Mouse (Mus musculus) left cerebral cortex, postnatal 25 days (tissue): ENCODE data around the gene Inpp4a. TPM values are rescaled to one million over a fixed set of nuclear protein-coding genes. Genes with fewer than 3 reads are reported as not detected.

Experiments
- DNase-seq, 2 experiments: peaks; one replicate each; pipeline ENCODE4 v3.0.0; 2022; ENCODE audit warnings: low spot score in 2 of 2, mixed read lengths in 1 of 2
- intact Hi-C: fragments of 180-260 bp; cut with DNase I; formaldehyde crosslinking; loops from one replicate; pipeline ENCODE4 v1.15.1; 2025
- total RNA-seq, 2 experiments: library from RNA; stranded (reverse); gene quantifications; 2 replicates each; pipeline ENCODE4 v1.2.3; 2021

The Inpp4a gene
- total RNA-seq, 2 experiments from 2014 or later, result 195 to 196 TPM

DNA sequence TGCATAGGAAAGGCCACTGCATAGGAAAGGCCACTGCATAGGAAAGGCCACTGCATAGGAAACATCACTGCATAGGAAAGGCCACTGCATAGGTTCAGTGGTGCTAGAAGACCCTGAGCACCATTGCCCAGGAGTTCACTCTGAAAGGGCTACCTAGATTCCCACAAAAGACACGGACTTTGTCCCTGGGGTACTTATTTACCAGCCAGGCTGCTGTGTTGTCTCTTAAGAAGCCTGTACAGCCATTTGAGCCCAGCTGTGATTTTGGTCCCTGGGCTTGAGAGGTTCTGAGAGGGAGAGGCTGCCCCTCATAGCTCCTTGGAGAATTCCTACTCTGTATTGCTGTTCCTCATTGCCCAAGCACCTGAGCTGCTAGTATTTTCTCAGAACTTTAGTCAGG, 96.8 kb downstream of the Inpp4a start:
- DNase-seq, result no peak
- intact Hi-C loops, result no loop called here

GRCm38 (mm10) chr1:37398961-37399360, 99.3 kb downstream of the Inpp4a start:
- DNase-seq, result no peak
- intact Hi-C loops, result no loop called here

DNA sequence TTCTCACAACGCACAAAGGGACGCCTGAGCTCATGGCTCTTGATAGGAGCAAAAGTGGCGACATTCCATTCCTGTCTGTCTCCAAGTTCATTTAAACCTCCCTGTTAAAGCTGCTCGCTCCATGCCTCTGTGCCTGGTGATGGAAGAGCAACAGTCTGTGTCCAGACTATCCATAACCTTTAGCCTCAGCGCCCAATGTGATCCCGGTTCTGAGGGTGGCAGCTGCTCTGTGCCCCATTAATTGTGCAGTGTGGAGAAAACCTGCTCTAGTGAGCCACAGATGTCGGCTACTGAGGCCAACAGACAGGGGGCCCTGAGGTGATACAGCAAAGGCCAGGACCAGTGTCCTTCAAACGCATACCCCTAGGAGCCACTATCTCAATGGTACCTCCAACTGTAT, 100.1 kb downstream of the Inpp4a start:
- DNase-seq, result no peak
- intact Hi-C loops, result loop anchor here (2.0 kb wide), 1 partner anchor 127 kb away; no protein-coding TSS in a partner anchor

GRCm38 (mm10) chr1:37401687-37402086, 102.0 kb downstream of the Inpp4a start:
- DNase-seq, result peak; percentile 51 to 64
- intact Hi-C loops, result loop anchor here (2.0 kb wide), 1 partner anchor 129 kb away; no protein-coding TSS in a partner anchor

GRCm38 (mm10) chr1:37405137-37405536, 105.5 kb downstream of the Inpp4a start:
- no peak for DNase-seq
- intact Hi-C loops, result no loop called here

DNA sequence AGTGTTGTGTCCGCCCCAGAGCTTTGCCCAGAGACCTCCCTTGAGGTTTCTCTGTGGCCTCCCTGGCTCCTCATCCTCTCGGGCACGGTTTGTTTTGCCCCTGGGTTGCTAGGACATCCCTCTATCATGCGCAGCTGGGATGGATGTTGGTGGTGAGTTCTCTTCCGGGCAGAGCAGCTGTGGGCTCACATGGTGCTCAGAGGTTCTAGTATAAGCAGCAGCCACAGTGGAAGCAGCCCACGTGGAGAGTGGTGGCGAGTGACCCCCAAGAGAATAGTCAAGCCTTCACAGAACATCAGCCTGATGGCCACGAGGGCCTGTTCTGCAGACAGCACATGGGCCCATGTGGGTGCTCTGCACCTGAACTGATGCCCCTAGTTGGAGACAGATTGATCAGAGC, 107.6 kb downstream of the Inpp4a start:
- DNase-seq, result no peak
- intact Hi-C loops, result no loop called here

GRCm38 (mm10) chr1:37408059-37408458, 108.4 kb downstream of the Inpp4a start:
- intact Hi-C loops, result no loop called here
- no peak for DNase-seq

DNA sequence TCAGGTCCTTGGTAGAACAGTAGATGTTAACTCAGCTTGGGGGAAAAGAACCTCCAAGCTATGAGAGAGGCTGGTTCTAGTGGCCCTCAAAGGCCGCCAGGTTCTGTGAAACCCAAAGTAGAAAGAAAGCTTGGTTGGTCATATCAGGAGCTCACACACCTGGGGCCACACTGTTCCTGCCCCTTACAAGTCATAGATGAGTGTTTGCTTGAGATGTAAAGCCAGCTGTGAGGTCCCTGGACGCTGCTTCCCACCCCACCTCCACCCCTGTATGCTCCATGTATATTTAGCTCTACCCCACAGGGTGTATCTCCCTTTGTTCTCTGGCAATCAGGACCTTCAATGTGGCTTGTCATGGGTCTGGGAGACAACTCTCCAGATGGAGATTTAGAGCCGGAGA, 109.0 kb downstream of the Inpp4a start:
- intact Hi-C loops, result no loop called here
- DNase-seq, result no peak

DNA sequence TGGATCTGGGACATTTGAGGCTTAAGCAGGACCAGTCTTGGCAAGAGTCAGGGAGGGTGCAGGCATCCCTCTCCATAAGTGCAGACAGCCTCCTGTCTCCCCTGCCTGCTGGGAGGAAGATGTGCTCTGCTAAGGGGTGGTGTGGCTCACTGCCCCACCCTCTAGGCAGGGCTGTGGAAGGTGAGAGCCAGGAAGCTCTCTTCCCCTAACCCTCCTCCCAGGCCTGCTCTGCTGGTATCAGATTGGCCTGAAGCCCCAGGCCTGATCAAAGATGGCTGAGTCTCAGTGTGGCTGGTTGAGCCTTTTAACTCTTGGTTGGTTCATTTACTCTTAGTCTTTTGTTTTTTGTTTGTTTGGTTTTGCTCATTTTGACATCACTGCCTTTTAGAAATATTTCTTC, 110.0 kb downstream of the Inpp4a start:
- DNase-seq, result no peak
- intact Hi-C loops, result no loop called here

- intact Hi-C loops, result no loop called here
- no peak for DNase-seq
These were observed 115.7 kb downstream of the Inpp4a start for GRCm38 (mm10) chr1:37415394-37415793.

DNA sequence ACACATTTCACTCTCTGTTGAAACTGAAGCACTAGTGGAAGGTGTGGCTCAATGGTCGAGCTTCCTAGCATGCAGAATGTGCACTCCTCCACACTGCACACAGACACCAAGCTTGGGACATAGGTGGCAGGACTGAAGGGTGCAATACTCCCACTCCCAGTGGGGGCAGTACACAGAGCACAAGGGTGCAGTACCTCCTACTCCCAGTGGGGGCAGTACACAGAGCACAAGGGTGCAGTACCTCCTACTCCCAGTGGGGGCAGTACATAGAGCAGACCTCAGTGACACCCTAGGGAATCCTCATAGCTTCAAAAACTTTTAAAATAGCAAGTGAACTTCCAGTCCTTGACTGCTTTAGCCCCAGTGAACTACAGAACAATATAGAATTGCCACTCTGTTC, 119.8 kb downstream of the Inpp4a start:
- peak in 1 of 2 experiments; percentile 43 for DNase-seq
- intact Hi-C loops, result no loop called here

DNA sequence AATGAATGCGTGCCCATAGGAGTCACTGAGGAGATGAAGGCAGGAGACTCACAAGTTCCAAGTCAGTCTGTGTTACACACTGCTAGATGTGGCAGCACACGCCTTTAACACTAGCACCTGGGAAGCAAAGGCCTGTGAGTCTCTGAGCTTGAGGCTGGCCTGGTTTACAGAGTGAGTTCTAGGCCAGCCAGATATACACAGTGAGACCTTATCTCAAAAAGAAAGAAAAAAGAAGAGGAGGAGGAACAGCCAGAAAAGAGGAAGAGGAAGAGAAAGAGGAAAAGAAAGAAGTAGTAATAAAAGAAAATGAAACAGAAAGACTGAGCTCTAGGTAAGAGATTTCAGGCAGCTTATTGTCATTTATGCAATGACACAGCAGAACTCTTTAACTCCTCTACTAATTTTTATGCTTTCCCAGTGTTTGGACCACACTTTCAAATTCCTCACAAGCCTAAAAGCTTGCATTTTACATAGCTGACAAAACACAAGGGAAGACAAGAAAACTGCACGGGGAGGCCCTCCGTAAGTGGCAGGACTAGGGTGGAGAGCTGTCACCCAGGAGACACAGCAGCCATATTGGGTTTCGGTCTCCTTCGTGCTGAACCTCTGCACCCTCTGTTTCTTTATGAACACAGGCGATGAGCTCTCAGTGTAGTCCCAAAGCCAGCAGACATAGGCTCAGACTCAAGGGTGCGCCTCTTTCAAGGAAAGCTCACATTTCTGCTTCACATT, 127.6 kb downstream of the Inpp4a start:
- no peak for DNase-seq
- intact Hi-C loops, result no loop called here

- intact Hi-C loops, result no loop called here
- no peak for DNase-seq
These were observed 129.2 kb downstream of the Inpp4a start for GRCm38 (mm10) chr1:37428911-37429310.

- DNase-seq, result peak; percentile 95 to 97
- intact Hi-C loops, result no loop called here
These were observed 130.0 kb downstream of the Inpp4a start, which contains the start of the genes Coa5 and Unc50 for GRCm38 (mm10) chr1:37429366-37430296. Coa5 (minus strand) TSS chr1:37430103. Unc50 (plus strand) TSS chr1:37430139.

DNA sequence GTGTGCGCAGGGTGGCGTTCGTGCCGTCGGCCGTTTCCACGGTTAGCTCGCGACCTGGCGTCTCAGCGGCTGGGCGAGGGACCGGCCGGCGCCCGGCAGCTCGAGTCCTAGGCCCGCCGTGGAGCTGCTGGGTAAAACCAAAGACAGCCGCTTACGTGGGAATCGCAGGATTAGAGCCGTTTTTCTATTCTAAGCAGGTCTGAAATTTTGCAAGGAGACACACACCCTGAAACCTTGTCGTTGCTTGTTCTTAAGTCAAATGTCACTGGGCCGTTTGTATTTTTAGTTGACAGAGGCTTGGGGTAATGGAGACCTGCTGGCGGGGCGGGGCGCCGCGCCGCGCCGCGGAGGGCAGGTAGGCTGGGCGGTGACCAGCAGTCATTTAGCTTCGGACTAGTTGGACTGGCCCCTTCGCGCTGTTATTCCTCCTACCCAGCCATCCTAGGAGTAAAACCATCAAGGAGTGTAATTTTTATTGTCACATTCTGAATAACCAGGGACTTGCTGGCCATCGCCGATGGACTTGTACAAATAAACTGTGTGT, 130.7 kb downstream of the Inpp4a start:
- DNase-seq, result no peak
- intact Hi-C loops, result no loop called here

GRCm38 (mm10) chr1:37436419-37436818, 136.8 kb downstream of the Inpp4a start:
- intact Hi-C loops, result no loop called here
- no peak for DNase-seq

GRCm38 (mm10) chr1:37442848-37443835, 143.5 kb downstream of the Inpp4a start:
- DNase-seq, result no peak
- intact Hi-C loops, result no loop called here

DNA sequence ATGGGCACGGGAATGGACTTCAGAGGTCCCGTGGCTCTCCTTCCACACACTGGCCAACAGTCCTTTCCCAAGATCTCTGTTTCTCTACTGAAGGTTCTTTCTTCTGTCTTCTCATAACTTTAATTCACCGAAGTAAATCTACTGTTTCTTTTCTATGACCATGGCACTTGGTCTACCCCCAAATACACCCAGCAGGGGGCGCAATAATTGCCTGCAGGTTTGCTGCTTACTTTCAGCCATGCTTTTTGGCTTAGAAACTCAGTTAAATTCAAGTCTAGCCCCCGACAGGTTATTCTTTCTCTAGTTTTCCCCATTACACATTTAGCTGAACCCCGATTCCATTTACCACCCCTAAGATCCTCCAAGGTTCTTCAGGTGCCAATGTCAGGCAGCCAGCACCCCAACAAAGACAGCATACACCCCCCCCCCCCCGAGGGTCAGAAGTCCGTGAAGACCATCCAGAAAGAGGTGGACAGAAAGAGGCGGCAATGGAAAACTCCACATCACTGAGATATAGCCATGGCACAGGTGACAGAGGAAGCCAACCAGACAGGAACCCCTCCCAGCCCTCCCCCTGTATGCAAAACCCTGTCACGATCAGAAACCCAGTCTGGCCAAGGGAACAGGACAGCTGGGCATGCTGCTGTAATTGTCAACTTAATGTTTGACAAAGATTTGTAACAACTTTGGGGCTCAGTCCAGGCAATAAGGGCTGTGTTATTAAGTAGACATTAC, 148.9 kb downstream of the Inpp4a start:
- intact Hi-C loops, result loop anchor here (2.0 kb wide), 1 partner anchor 188 kb away; no protein-coding TSS in a partner anchor
- DNase-seq, result peak in 1 of 2 experiments; percentile 30
